Mouse (Mus musculus) gastrocnemius, adult 2 months (tissue): ENCODE results near the gene Ntan1. TPM values are rescaled to one million over a fixed set of nuclear protein-coding genes. Genes with fewer than 3 reads are reported as not detected.
A peak's percentile ranks its signal among the peaks of the same experiment; 100 is the strongest.

Source experiments
- DNase-seq: peaks from one replicate; pipeline ENCODE4 v3.0.0; 2022
- H3K27ac ChIP-seq: fragments of 200-600 bp; 2 replicates; pipeline ENCODE4 v1.8.1; 2022; ENCODE audit warnings: mild to moderate bottlenecking
- H3K4me3 ChIP-seq: fragments of 200-600 bp; 2 replicates; pipeline ENCODE4 v1.8.1; 2022; ENCODE audit warnings: mild to moderate bottlenecking, moderate library complexity
- CTCF ChIP-seq: fragments of 200-600 bp; IDR thresholded peaks from 2 replicates; pipeline ENCODE4 v1.8.1; 2022; ENCODE audit warnings: antibody characterized with exemption, mild to moderate bottlenecking, moderate library complexity
- intact Hi-C: fragments of 180-260 bp; cut with DNase I; formaldehyde crosslinking; loops from one replicate; pipeline ENCODE4 v1.15.1; 2025
- total RNA-seq, 2 experiments: library from RNA; stranded (reverse); gene quantifications; 2 replicates each; pipeline ENCODE4 v1.2.3; 2021

The Ntan1 gene
- total RNA-seq, 2 experiments from 2014 or later = 42.8 to 44.8 TPM

DNA sequence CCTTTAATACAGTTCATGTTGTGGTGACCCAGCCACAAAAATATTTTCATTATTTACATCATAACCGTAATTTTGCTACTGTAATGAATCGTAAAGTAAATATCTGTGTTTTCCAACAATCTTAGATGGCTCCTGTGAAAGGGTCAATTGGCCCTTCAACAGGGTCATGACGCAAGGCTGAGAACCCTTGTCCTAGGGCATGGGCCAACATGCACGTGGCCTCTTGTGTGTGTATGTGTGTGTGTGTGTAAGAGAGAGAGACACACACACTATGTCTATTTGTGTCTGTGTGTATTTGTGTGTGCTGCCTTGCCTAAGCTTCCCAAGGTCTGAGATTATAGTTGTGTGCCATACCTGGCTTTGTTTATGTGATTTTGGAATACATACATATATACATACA lies 11.0 kb upstream of the Ntan1 start:
- no peak for DNase-seq
- H3K27ac ChIP-seq = no peak overlapping the region
- no peak for TF ChIP-seq CTCF
- no peak overlapping the region for H3K4me3 ChIP-seq
- intact Hi-C loops = no loop called here

DNA sequence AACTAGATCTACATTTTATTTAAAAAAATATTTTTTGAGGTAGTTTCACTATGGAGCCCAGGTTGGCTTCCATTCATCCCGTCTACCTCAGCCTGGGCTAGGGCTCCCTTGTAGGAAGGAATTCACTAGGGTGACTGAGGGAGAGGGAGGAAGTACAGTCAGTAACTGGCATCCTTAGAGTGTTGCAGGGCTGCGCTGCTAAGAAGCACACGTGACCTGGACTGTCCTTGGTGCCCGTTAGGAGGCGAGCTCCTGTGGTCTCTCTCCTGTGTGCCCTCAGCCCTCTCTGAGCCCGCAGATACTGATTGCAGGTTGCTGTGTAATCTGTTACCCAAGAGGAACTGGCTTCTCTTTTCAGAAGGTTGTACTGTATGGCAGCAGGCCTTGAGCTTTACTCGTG lies 10.2 kb upstream of the Ntan1 start:
- TF ChIP-seq CTCF = no peak
- no peak overlapping the region for H3K4me3 ChIP-seq
- H3K27ac ChIP-seq = no peak overlapping the region
- intact Hi-C loops = no loop called here
- no peak for DNase-seq

GRCm38 (mm10) chr16:13812152-13812551 lies 6.5 kb upstream of the Ntan1 start:
- intact Hi-C loops = no loop called here
- TF ChIP-seq CTCF = no peak
- Histone ChIP-seq H3K4me3 (no peak overlapping the region), H3K27ac (no peak overlapping the region)
- no peak for DNase-seq

DNA sequence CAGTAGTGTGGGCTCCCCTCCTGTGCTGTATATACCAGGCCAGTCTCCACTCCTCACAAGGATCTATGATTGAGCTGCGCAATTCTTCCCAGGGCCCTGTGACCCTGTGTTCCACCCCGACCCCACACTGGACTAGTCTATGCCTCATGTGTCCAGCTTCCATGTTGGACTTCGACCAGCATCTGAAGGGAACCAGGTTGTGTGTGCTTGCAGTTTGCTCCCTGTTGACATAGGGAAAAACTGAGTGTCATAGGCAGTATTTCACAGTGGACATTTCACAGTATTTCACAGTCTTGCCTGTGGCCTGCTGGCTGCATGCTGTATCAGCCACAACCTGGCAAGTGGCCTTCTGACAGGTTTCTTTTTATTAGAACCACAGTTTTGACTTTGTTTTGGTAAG lies 5.4 kb upstream of the Ntan1 start:
- no peak for TF ChIP-seq CTCF
- no peak overlapping the region for H3K27ac ChIP-seq
- intact Hi-C loops = no loop called here
- H3K4me3 ChIP-seq = no peak overlapping the region
- DNase-seq = no peak

- no peak for DNase-seq
- intact Hi-C loops = loop anchor here (2.0 to 5.0 kb wide), 2 partner anchors 37 to 339 kb away; partner anchors contain the start of gene Rrn3
- no peak for TF ChIP-seq CTCF
These were observed 724 bp downstream of the Ntan1 start for GRCm38 (mm10) chr16:13819394-13819743.

GRCm38 (mm10) chr16:13819806-13820500 lies 1.3 kb downstream of the Ntan1 start:
- H3K27ac ChIP-seq = peak overlapping the region; percentile 100
- intact Hi-C loops = loop anchor here (2.0 to 5.0 kb wide), 3 partner anchors 38 to 339 kb away; partner anchors contain the start of genes 3110001I22Rik, Bfar and Rrn3
- no peak for DNase-seq
- peak overlapping the region; percentile 86 for H3K4me3 ChIP-seq
- TF ChIP-seq CTCF = no peak

More at GRCm38 (mm10) chr16:13819394-13819743, 724 bp downstream of the Ntan1 start:
- H3K4me3 ChIP-seq = peak overlapping the region; percentile 86
- H3K27ac ChIP-seq = peak overlapping the region; percentile 100

- Histone ChIP-seq H3K27ac (no peak overlapping the region), H3K4me3 (no peak overlapping the region; the same call in 1 of the 2 replicates)
- no peak for DNase-seq
- intact Hi-C loops = loop anchor here (5.0 kb wide), 1 partner anchor 148 kb away; the partner anchor contains the start of genes 3110001I22Rik and Bfar
- TF ChIP-seq CTCF = no peak
These were observed 2.1 kb downstream of the Ntan1 start for GRCm38 (mm10) chr16:13820771-13821170.

- intact Hi-C loops = no loop called here
These were observed 7.3 kb downstream of the Ntan1 start for GRCm38 (mm10) chr16:13825781-13826490.

DNA sequence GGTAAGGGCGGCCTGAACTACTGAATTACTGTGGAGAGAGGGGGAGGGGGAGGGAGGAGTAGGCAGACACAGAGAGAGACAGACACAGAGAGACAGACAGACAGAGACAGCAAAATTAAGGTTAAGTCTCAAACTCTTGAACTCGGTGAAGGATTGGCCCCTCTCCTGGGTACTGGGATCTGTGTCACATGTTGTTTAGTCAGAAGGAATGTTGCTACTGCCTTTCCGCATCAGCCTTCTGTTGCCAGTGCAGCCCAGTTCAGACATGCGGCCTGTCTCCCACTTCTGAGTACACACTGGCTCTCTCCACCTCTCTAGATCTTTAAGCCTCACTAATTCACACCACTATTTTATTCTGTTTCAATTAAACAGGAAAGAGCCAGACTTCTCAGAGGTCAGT lies 7.9 kb downstream of the Ntan1 start:
- Histone ChIP-seq H3K27ac (no peak overlapping the region), H3K4me3 (no peak overlapping the region)
- intact Hi-C loops = no loop called here
- DNase-seq = no peak
- no peak for TF ChIP-seq CTCF

More at GRCm38 (mm10) chr16:13825781-13826490, 7.3 kb downstream of the Ntan1 start:
- Histone ChIP-seq H3K27ac (no peak overlapping the region), H3K4me3 (no peak overlapping the region)
- no peak for TF ChIP-seq CTCF
- DNase-seq = no peak

DNA sequence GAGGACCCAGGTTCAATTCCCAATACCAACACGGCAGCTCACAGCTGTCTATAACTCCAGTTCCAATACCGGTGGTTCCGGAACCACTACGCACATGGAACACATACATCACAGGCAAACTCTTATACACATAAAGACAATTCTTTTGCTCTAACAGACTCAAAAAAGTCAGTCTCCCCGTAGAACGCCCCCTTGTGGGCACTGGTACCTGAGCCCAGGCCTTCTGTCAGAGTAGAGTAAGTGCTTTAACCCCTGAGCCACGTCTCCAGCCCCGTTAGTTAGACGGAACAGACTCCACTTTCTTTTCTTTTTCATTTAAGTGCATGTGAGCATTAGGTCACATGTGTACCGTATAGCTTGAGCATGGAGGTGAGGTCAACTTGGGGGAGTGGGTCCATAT lies 11.8 kb downstream of the Ntan1 start:
- no peak for DNase-seq
- intact Hi-C loops = no loop called here
- H3K27ac ChIP-seq = no peak overlapping the region
- no peak overlapping the region for H3K4me3 ChIP-seq
- peak; percentile 9; the same call in 1 of the 2 replicates for TF ChIP-seq CTCF

DNA sequence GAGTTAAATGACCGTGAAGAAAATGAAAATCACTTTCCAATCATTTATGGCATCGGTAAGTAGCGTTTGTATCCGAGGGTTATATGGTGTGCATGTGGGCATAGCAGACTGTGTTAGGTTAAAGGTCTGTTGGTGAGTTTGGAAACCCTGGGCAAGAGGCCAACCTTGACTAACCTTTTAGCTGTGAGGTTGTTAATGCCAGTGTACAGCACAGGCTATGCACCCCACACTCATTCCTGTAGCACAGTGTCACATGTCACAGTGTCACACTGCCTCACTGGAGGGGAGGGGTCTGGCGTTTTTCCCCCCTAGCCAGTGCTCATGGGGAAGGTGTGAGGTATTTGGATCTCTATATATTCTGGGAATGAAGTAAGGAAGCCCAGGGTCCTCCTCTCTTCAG lies 13.0 kb downstream of the Ntan1 start:
- TF ChIP-seq CTCF = no peak
- no peak overlapping the region for H3K4me3 ChIP-seq
- DNase-seq = no peak
- intact Hi-C loops = no loop called here
- H3K27ac ChIP-seq = no peak overlapping the region

- Histone ChIP-seq H3K4me3 (no peak overlapping the region), H3K27ac (no peak overlapping the region)
- no peak for DNase-seq
- intact Hi-C loops = no loop called here
- TF ChIP-seq CTCF = no peak
These were observed 15.7 kb downstream of the Ntan1 start for GRCm38 (mm10) chr16:13834382-13834781.

GRCm38 (mm10) chr16:13840056-13840455 lies 21.4 kb downstream of the Ntan1 start:
- no peak for TF ChIP-seq CTCF
- intact Hi-C loops = no loop called here

More at GRCm38 (mm10) chr16:13840056-13840455, 21.4 kb downstream of the Ntan1 start:
- DNase-seq = no peak
- Histone ChIP-seq H3K27ac (no peak overlapping the region), H3K4me3 (no peak overlapping the region)
